Mouse (Mus musculus) MEL (cell line): ENCODE measurements around the gene 8030411F24Rik. TPM values are rescaled to one million over a fixed set of nuclear protein-coding genes. Genes with fewer than 3 reads are reported as not detected.
"Not testable (repeated sequence)": the region's sequence is repeated elsewhere in the genome, so short reads cannot be mapped to it uniquely, and the experiment has no call there.

ENCODE experiments used
- DNase-seq: peaks from one replicate; pipeline ENCODE4 v3.0.0; 2011; ENCODE audit warnings: low read depth, low spot score
- H3K27ac ChIP-seq: 2 replicates; pipeline ENCODE4 v1.5.1; 2012; ENCODE audit warnings: low read depth, mild to moderate bottlenecking, control low read depth, low read length, moderate library complexity; ENCODE audit not compliant: control insufficient read depth
- H3K27me3 ChIP-seq, 2 experiments: fragments of 150-350 bp in 1 of 2; sonication (generic) in 1 of 2; 2 replicates each; pipeline ENCODE4 v1.6.1; 2012; ENCODE audit warnings: low read length in 2 of 2, mild to moderate bottlenecking in 2 of 2, improper control_type of control experiment in 1 of 2, moderate library complexity in 1 of 2; ENCODE audit not compliant: insufficient read depth in 2 of 2, control insufficient read depth in 1 of 2
- H3K36me3 ChIP-seq, 2 experiments: 2 replicates each; pipeline ENCODE4 v1.6.1; 2012 to 2014; ENCODE audit warnings: low read length in 2 of 2, improper control_type of control experiment in 1 of 2, inconsistent platforms in 1 of 2, mild to moderate bottlenecking in 1 of 2; ENCODE audit not compliant: insufficient read depth in 2 of 2, control insufficient read depth in 1 of 2
- H3K4me1 ChIP-seq, 2 experiments: fragments of 150-350 bp in 1 of 2; sonication (generic) in 1 of 2; 2 replicates each; pipeline ENCODE4 v1.6.1; 2012; ENCODE audit warnings: low read length in 2 of 2, improper control_type of control experiment in 1 of 2, mild to moderate bottlenecking in 1 of 2; ENCODE audit not compliant: insufficient read depth in 2 of 2, control insufficient read depth in 1 of 2
- H3K4me3 ChIP-seq, 2 experiments: fragments of 150-350 bp in 1 of 2; sonication (generic) in 1 of 2; 2 replicates each; pipeline ENCODE4 v1.5.1; 2012; ENCODE audit warnings: low read depth in 2 of 2, low read length in 2 of 2, mild to moderate bottlenecking in 2 of 2, moderate library complexity in 2 of 2, control low read depth in 1 of 2, improper control_type of control experiment in 1 of 2; ENCODE audit not compliant: control insufficient read depth in 1 of 2, insufficient read depth in 1 of 2
- H3K79me2 ChIP-seq: 2 replicates; pipeline ENCODE4 v1.6.1; 2012; ENCODE audit warnings: mild to moderate bottlenecking, low read length, moderate library complexity; ENCODE audit not compliant: control insufficient read depth, poor library complexity, insufficient read depth
- H3K9ac ChIP-seq: 2 replicates; pipeline ENCODE4 v1.6.1; 2012; ENCODE audit warnings: low read depth, mild to moderate bottlenecking, control low read depth, low read length, moderate library complexity; ENCODE audit not compliant: control insufficient read depth, poor library complexity, severe bottlenecking
- H3K9me3 ChIP-seq: fragments of 150-350 bp; sonication (generic); replicated peaks from 2 replicates; pipeline ENCODE4 v1.6.1; 2012; ENCODE audit warnings: mild to moderate bottlenecking, low read length, improper control_type of control experiment, moderate library complexity; ENCODE audit not compliant: insufficient read depth
- BHLHE40 ChIP-seq: IDR thresholded peaks from 2 replicates; pipeline ENCODE4 v1.6.1; 2012; ENCODE audit warnings: low read depth, mild to moderate bottlenecking, inconsistent platforms, low read length, improper control_type of control experiment, borderline replicate concordance
- EP300 ChIP-seq, 2 experiments: IDR thresholded peaks; 2 replicates each; pipeline ENCODE4 v1.6.1; 2011; ENCODE audit warnings: improper control_type of control experiment in 2 of 2, low read length in 2 of 2, low read depth in 1 of 2, mild to moderate bottlenecking in 1 of 2
- ETS1 ChIP-seq: IDR thresholded peaks from 2 replicates; pipeline ENCODE4 v1.6.1; 2012; ENCODE audit warnings: low read depth, mild to moderate bottlenecking, inconsistent platforms, low read length, improper control_type of control experiment, moderate library complexity
- GABPA ChIP-seq: IDR thresholded peaks from 2 replicates; pipeline ENCODE4 v1.6.1; 2012; ENCODE audit warnings: low read depth, mild to moderate bottlenecking, inconsistent platforms, low read length, improper control_type of control experiment, moderate library complexity
- GATA1 ChIP-seq: IDR thresholded peaks from 2 replicates; pipeline ENCODE4 v1.6.1; 2011; ENCODE audit warnings: low read depth, low read length, improper control_type of control experiment
- JUND ChIP-seq: IDR thresholded peaks from 2 replicates; pipeline ENCODE4 v1.6.1; 2011; ENCODE audit warnings: low read depth, mild to moderate bottlenecking, improper control_type of control experiment, low read length
- NELFE ChIP-seq: IDR thresholded peaks from 2 replicates; pipeline ENCODE4 v1.6.1; 2011; ENCODE audit warnings: low read depth, low read length, improper control_type of control experiment
- NRF1 ChIP-seq: IDR thresholded peaks from 2 replicates; pipeline ENCODE4 v1.6.1; 2014; ENCODE audit warnings: low read depth, mild to moderate bottlenecking, inconsistent platforms, low read length, improper control_type of control experiment, moderate library complexity; ENCODE audit not compliant: poor library complexity, insufficient read depth, severe bottlenecking
- POLR2A ChIP-seq, 2 experiments: IDR thresholded peaks; 2 replicates each; pipeline ENCODE4 v1.6.1; 2011 to 2012; ENCODE audit warnings: low read length in 2 of 2, mild to moderate bottlenecking in 2 of 2, control low read depth in 1 of 2, improper control_type of control experiment in 1 of 2, low read depth in 1 of 2, moderate library complexity in 1 of 2; ENCODE audit not compliant: control insufficient read depth in 1 of 2, insufficient read depth in 1 of 2, poor library complexity in 1 of 2
- POLR2AphosphoS2 ChIP-seq: IDR thresholded peaks from 2 replicates; pipeline ENCODE4 v1.6.1; 2011; ENCODE audit warnings: low read length, improper control_type of control experiment
- POLR2AphosphoS5 ChIP-seq: IDR thresholded peaks from 2 replicates; pipeline ENCODE4 v1.6.1; 2012; ENCODE audit warnings: low read depth, borderline replicate concordance, mild to moderate bottlenecking, inconsistent platforms, low read length, moderate library complexity, mixed read lengths
- SIN3A ChIP-seq: IDR thresholded peaks from 2 replicates; pipeline ENCODE4 v1.6.1; 2012; ENCODE audit warnings: low read length, improper control_type of control experiment, inconsistent platforms
- SMC3 ChIP-seq: IDR thresholded peaks from 2 replicates; pipeline ENCODE4 v1.6.1; 2011; ENCODE audit warnings: low read depth, low read length, improper control_type of control experiment
- TAL1 ChIP-seq: IDR thresholded peaks from 2 replicates; pipeline ENCODE4 v1.6.1; 2012; ENCODE audit warnings: mild to moderate bottlenecking, inconsistent platforms, low read length, moderate library complexity, mixed read lengths
- TBP ChIP-seq: IDR thresholded peaks from 2 replicates; pipeline ENCODE4 v1.8.0; 2011; ENCODE audit warnings: low read depth, low read length, improper control_type of control experiment
- TCF12 ChIP-seq: IDR thresholded peaks from 2 replicates; pipeline ENCODE4 v1.6.1; 2014; ENCODE audit warnings: low read depth, mild to moderate bottlenecking, inconsistent platforms, low read length, improper control_type of control experiment, moderate library complexity
- USF1 ChIP-seq: IDR thresholded peaks from 2 replicates; pipeline ENCODE4 v1.6.1; 2014; ENCODE audit warnings: low read depth, mild to moderate bottlenecking, inconsistent platforms, low read length, improper control_type of control experiment, moderate library complexity
- USF2 ChIP-seq, 2 experiments: IDR thresholded peaks; 2 replicates each; pipeline ENCODE4 v1.6.1; 2011 to 2012; ENCODE audit warnings: improper control_type of control experiment in 2 of 2, low read length in 2 of 2, borderline replicate concordance in 1 of 2, inconsistent platforms in 1 of 2, low read depth in 1 of 2, mild to moderate bottlenecking in 1 of 2; ENCODE audit not compliant: insufficient read depth in 1 of 2
- ZKSCAN1 ChIP-seq: IDR thresholded peaks from 2 replicates; pipeline ENCODE4 v1.6.1; 2012; ENCODE audit warnings: low read depth, mild to moderate bottlenecking, inconsistent platforms, low read length, improper control_type of control experiment, moderate library complexity
- ZMIZ1 ChIP-seq: IDR thresholded peaks from 2 replicates; pipeline ENCODE4 v1.6.1; 2012; ENCODE audit warnings: low read depth, mild to moderate bottlenecking, inconsistent platforms, low read length, improper control_type of control experiment, moderate library complexity
- polyA plus RNA-seq, 2 experiments: library from polyadenylated mRNA; stranded (reverse) in 1 of 2; unstranded in 1 of 2; fragments of >175 nt in 1 of 2; fragments of >200 nt in 1 of 2; gene quantifications; 2 replicates each; pipeline versions ENCODE4 v1.2.1 to v1.2.4; 2012; ENCODE audit warnings: low replicate concordance in 2 of 2, low read depth in 1 of 2; ENCODE audit not compliant: insufficient read length in 2 of 2, insufficient read depth in 1 of 2, missing spikeins in 1 of 2
- total RNA-seq: library from RNA; depleted of rRNA; stranded (reverse); fragments of 300-350 nt; gene quantifications from 2 replicates; pipeline ENCODE4 v1.2.3, GENCODE M21; 2012

8030411F24Rik gene
- total and polyA plus RNA-seq, 3 experiments, result not detected

DNA sequence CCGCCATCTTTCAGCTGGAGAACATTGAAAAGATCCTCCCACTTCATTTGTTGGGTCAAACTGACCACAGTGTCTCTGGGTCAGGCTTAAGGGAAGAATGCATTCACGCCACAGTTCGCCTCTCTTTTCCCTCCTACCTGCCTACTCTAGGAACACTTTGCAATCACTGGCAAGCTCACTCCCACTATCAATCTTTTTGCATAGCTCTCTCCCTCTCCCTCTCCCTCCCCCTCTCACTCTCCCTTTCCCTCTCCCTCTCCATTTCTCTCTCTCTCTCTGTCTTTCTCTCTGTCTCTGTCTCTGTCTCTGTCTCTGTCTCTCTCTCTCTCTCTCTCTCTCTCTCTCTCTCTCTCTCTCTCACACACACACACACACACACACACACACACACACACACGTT, 10.4 kb upstream of the 8030411F24Rik start, which contains the start of gene Cst11:
Gene Cst11 (minus strand): TSS at position 101 of the 400 bp plus-strand sequence.
- H3K36me3 ChIP-seq, result not testable (repeated sequence)

DNA sequence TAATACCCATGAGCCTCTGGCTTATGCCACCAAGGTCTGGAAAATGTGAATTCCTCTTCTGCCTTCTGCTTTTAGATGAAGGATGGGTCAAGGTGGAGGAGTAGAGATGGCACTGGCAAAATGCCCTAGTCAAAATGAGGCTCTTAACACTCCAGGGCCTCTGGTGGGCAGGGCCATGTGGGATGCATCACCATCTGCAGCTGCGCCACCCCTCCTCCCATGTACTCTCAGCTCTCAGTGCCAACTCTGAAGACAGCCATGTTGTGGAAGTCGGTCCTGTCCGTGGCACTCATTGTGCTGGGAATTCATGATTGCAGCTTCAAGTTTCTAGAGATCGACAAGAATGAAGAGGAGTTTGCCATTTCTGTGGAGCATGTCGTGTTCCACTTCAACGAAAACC, 7.3 kb downstream of the 8030411F24Rik start, which contains the start of gene Cst12:
Gene Cst12 (plus strand): TSS at position 220 of the 400 bp plus-strand sequence.
- H3K9ac ChIP-seq, result no peak within 1 kb of the TSS
- H3K36me3 ChIP-seq, result no peaks in the 10 kb centered on the region
- H3K27ac ChIP-seq, result no peak within 1 kb of the TSS
- H3K9me3 ChIP-seq, result no peaks in the 10 kb centered on the region
- no peaks in the 10 kb centered on the region for H3K79me2 ChIP-seq
- no peak for TF ChIP-seq ZMIZ1
- no peak for TF ChIP-seq NELFE
- TF ChIP-seq USF2 (IDR thresholded peaks at IDR 0.05; ENCODE audit: borderline replicate concordance in 1 of 2, insufficient read depth in 1 of 2, low read depth in 1 of 2, low read length in 2 of 2), result no peak
- no peak for TF ChIP-seq GATA1
- TF ChIP-seq JUND, result no peak
- TF ChIP-seq POLR2AphosphoS5, result no peak
- TF ChIP-seq POLR2A (IDR thresholded peaks at IDR 0.05; ENCODE audit: control insufficient read depth in 1 of 2, insufficient read depth in 1 of 2, low read depth in 1 of 2, low read length in 2 of 2, poor library complexity in 1 of 2), result no peak
- no peak for TF ChIP-seq SIN3A
- no peak for TF ChIP-seq ZKSCAN1
- no peak for TF ChIP-seq TAL1
- no peak for TF ChIP-seq TBP
- TF ChIP-seq SMC3, result no peak
- TF ChIP-seq GABPA, result no peak
- no peak for TF ChIP-seq BHLHE40
- no peak for TF ChIP-seq ETS1
- no peak for TF ChIP-seq USF1
- no peak for TF ChIP-seq TCF12
- no peak for TF ChIP-seq NRF1
- no peak for TF ChIP-seq POLR2AphosphoS2
- TF ChIP-seq EP300 (IDR thresholded peaks at IDR 0.05; ENCODE audit: low read depth in 1 of 2, low read length in 2 of 2), result no peak
- no peak within 1 kb of the TSS for H3K4me3 ChIP-seq
- H3K4me1 ChIP-seq, result no peaks in the 10 kb centered on the region
- no peak for DNase-seq
- no peaks in the 10 kb centered on the region for H3K27me3 ChIP-seq

More for the DNA sequence above, 10.4 kb upstream of the 8030411F24Rik start, which contains the start of gene Cst11:
- not testable (repeated sequence) for H3K27me3 ChIP-seq, H3K9ac ChIP-seq, H3K27ac ChIP-seq, H3K4me3 ChIP-seq, H3K4me1 ChIP-seq, H3K9me3 ChIP-seq, H3K79me2 ChIP-seq, DNase-seq
